Mouse (Mus musculus): ENCODE measurements around the gene Fcgrt.

Fcgrt gene

DNA sequence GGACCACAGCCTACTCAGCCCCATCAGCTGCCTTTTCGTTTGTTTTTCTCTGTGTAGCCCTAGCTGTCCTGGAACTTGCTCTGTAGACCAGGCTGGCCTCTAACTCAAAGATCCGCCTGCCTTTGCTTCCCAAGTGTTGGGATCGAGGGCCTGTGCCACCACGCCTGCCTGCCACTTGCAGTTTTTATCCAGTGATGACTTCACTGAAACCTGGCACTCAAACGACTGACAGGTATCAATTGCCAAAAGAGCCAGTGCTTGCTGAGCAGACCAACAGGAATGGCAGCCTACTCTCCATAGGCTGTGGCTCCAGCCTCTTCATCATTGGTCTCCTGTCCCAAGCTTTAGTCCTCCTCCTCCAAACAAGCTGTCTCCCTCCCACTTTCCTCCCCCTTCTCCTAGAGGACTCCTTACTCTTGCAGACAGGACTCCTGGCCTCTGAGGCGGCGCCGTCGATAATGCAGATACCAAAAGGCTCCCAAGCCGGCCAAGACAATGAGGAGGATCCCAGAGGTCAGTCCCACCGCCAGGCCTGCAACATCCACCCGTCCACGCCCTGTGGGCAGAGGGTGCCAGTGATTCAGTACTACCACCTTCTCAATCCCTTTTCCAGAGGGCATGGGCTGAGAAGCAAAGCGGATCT is 47.2 kb downstream of the Fcgrt start:
- DNase-seq (ENCODE audit: inconsistent ontology term): no peak

DNA sequence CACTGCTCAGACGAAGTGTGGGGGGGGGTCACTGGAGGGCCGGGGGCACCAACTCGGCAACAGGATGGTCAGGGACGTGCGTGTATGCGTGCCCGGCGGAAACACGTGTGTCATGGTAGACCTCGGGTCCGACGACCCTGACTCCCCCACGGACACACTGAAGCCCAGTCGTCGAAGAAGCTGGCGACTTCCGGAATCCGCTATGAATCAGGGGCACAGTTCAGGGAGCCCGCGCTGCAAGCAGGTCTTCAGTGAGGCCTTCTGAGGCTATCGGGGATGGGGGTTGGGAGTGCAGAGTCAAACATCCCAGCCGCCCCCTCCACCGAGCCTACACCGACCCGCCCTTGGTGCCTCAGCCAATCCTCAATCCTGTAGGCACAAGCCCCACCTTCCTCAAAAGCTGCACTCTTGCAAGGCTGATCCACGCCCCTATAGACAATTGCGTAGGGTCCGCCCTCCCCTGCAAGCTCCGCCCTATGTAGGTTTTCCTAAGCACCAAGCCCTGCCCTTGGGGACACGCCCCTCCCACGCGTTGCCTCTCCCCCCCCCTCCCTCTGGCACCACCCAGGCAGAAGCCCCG is 49.6 kb downstream of the Fcgrt start:
- DNase-seq (ENCODE audit: inconsistent ontology term): peak; percentile 99

DNA sequence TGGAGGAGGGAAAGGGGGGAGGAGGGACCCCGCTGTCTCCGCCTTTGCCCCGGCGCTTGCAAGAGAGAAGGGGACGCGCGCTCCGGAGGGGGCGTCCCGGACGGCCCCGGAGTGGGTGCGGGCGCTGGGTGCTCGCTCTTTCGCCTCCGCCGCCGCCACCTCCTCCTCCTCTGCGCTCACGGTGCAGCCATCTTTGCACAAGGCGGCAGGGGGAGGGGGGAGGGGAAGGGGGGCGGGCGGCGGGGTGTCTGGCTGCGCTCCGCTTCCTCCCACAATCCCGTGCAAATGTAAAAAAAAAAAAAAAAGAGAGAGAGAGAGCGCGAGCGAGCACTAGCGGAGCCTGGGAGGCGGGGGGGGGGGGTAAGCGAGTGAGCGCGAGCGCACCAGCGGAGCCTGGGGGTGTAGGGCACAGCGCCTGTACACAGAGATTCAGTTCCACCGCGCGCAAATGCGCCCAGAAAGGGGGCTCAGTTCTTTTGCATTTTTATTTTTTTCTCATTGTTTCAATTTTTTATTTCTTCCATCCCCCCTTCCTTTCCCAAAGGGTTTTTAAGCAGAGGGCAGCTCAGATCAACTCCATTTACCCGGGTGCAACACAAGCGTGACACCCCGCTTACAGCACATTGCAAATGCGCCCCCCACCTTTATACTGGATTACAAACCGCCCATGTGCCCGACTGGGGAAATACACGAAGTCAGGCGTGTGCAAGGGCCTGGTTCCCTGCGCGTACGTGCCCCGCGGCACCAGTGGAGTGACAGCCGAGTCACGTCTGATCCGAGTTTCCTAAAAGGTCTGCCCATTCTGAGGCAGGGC is 50.3 kb downstream of the Fcgrt start:
- DNase-seq (ENCODE audit: inconsistent ontology term): peak; percentile 93

- no peak for DNase-seq (ENCODE audit: inconsistent ontology term)
Observed at GRCm38 (mm10) chr7:45052862-45053116, 50.9 kb downstream of the Fcgrt start, which contains the start of gene Prr12. Gene Prr12, minus strand, starts transcription at chr7:45052881.

GRCm38 (mm10) chr7:45052181-45052861 is 51.3 kb downstream of the Fcgrt start:
- no peak for DNase-seq (ENCODE audit: inconsistent ontology term)

- DNase-seq (ENCODE audit: inconsistent ontology term): peak; percentile 46
Observed at GRCm38 (mm10) chr7:45051601-45051974, 52.1 kb downstream of the Fcgrt start.

GRCm38 (mm10) chr7:45050945-45051600 is 52.6 kb downstream of the Fcgrt start:
- DNase-seq (ENCODE audit: inconsistent ontology term): peak; percentile 84

- DNase-seq (ENCODE audit: inconsistent ontology term): no peak
Observed at GRCm38 (mm10) chr7:45048923-45049657, 54.6 kb downstream of the Fcgrt start.

DNA sequence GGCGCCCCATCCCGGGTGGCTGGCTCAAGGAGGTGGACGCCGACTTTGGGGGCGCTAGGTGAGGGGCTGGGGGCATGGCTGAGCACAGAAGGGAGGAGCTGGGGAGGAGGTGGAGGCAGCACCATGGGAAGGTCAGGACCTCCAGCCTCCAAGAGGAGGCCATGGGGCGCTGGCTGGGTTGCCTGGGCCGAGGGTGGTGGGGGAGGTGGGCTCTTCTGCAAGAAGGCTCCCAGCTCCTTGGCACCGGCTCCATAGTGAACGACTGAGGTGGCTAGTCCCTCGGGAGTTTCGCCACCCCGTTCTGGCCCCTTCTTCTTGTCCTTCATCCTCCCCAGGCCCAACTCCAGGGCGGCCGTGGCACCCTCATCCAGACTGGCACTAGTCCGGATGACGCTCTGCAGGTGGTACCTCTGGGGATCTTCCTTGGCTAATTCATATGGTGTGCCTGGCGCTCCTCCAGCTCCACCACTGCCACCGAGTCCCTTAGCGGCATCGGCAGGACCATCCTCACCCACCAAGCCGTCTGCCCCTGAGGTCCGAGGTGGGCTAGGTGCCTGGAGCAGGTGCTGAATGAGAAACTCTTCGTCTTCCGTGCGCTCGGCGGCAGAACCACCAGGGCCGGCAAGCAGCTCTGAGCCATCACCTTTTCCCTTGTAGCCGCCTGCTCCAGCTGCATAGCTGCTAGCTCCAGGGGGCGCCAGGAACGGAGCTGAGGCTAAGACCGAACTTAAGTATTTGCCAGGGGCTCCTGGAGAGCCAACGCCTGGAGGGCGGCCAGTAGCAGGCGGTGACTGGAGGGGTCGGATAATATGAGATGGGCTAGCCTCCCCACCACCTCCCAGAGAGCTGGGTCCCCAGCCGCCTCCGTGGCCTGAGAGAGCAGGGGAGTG is 55.4 kb downstream of the Fcgrt start:
- DNase-seq (ENCODE audit: inconsistent ontology term): no peak

GRCm38 (mm10) chr7:45047491-45047890 is 56.2 kb downstream of the Fcgrt start:
- no peak for DNase-seq (ENCODE audit: inconsistent ontology term)

DNA sequence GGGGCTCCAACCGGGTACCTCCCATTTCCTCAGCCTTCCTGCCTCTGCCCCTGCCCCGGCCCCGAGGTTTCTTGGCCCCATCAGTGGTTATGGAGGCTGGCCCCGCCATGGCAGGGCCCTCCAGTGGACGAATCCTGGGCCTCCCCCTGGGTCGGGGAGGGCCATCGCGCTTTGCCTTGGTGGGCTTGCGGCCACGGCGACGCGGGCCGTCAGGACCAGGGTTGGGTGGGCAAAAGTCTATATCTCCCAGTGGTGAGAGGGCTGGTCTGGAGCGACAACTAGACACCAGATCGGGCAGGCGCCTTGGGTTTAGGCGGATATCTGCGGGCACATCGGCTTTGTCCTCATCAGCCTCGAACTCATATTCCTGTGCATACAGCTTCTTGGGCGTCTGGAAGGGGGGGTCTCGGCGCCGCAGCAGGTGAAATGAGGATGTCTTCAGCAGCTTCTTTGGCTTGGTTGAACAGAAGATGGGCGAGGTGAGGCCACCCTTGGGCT is 56.7 kb downstream of the Fcgrt start:
- DNase-seq (ENCODE audit: inconsistent ontology term): no peak

DNA sequence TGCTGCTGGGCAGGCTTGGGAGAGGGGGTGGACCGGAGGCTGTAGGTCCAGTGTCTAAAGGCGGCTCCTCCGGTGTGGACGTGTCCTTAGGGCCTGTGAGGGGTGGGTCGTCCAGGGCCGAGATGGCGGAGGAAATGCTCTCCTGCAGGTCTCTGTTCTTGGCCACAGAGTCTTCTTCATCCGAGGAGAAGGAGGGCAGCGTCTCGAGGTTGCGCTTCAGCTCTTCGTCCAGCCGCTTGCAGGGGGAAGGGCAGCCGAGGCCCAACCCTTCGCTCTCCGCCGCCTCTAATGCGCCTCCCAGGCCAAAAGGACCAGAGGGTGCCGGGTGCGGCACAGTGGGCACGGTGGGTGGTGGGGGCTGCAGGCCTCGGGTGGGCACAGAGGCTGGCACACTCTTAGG is 57.9 kb downstream of the Fcgrt start:
- no peak for DNase-seq (ENCODE audit: inconsistent ontology term)

DNA sequence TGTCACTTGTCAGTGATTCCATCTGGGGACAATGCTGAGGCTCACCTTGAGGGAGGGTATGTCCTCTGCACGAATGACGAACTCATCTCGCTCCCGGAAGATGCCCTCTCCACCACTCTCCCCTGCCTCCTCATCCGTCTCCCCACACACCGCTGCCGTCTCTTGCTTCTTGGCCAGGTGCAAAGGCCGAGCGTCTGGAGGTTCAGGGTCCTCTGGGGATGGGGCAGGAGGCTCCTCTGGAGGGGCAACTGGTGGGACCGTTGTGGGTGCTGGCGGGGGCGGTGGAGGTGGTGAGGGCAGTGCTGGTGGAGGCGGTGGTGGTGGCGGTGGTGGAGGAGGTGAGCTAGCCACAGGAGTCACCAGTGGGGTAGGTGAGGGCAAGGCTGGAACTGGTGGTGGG is 60.3 kb downstream of the Fcgrt start:
- no peak for DNase-seq (ENCODE audit: inconsistent ontology term)
